Mouse (Mus musculus) heart, adult 2 months (tissue): Measurements from ENCODE around the gene Lima1. TPM values are rescaled to one million over a fixed set of nuclear protein-coding genes. Genes with fewer than 3 reads are reported as not detected.

ENCODE experiments used
- DNase-seq, 2 experiments: peaks; one replicate each; pipeline ENCODE4 v3.0.0; 2021
- H3K27ac ChIP-seq: fragments of 200-600 bp; 2 replicates; pipeline ENCODE4 v1.8.1; 2022
- H3K27me3 ChIP-seq: fragments of 200-500 bp; 2 replicates; pipeline ENCODE4 v1.6.1; 2012; ENCODE audit warnings: mild to moderate bottlenecking, low read length, inconsistent platforms, mixed read lengths; ENCODE audit not compliant: control insufficient read depth, insufficient read depth
- H3K36me3 ChIP-seq: fragments of 200-500 bp; 2 replicates; pipeline ENCODE4 v1.6.1; 2012; ENCODE audit warnings: low read length, inconsistent platforms; ENCODE audit not compliant: control insufficient read depth, insufficient read depth
- H3K4me1 ChIP-seq: fragments of 200-500 bp; 2 replicates; pipeline ENCODE4 v1.6.1; 2011; ENCODE audit warnings: low read length; ENCODE audit not compliant: control insufficient read depth, insufficient read depth
- H3K4me3 ChIP-seq: fragments of 200-600 bp; 2 replicates; pipeline ENCODE4 v1.8.1; 2022
- H3K79me2 ChIP-seq: fragments of 200-500 bp; replicated peaks from 2 replicates; pipeline ENCODE4 v1.6.1; 2012; ENCODE audit warnings: mild to moderate bottlenecking, inconsistent platforms, low read length, moderate library complexity, mixed read lengths; ENCODE audit not compliant: control insufficient read depth, insufficient read depth
- H3K9ac ChIP-seq: fragments of 200-500 bp; 2 replicates; pipeline ENCODE4 v1.6.1; 2012; ENCODE audit warnings: low read depth, mild to moderate bottlenecking, control low read depth, inconsistent platforms, low read length, mixed read lengths
- CTCF ChIP-seq: fragments of 200-600 bp; IDR thresholded peaks from 2 replicates; pipeline ENCODE4 v1.8.1; 2022; ENCODE audit warnings: antibody characterized with exemption, mild to moderate bottlenecking, moderate library complexity
- EP300 ChIP-seq: fragments of 200-500 bp; IDR thresholded peaks from 2 replicates; pipeline ENCODE4 v1.6.1; 2011; ENCODE audit warnings: low read depth, low read length, control low read depth; ENCODE audit not compliant: insufficient read depth
- POLR2A ChIP-seq: fragments of 200-500 bp; IDR thresholded peaks from 2 replicates; pipeline ENCODE4 v1.6.1; 2011; ENCODE audit warnings: mild to moderate bottlenecking, low read depth, low read length, control low read depth; ENCODE audit not compliant: insufficient read depth
- WGBS: fragments of 180-500 bp; shearing (Covaris S2); methylation state at CpG from one replicate; pipeline ENCODE4 v1.1.7; 2018; 5-methylcytosine and 5-hydroxymethylcytosine counted together
- intact Hi-C: fragments of 180-260 bp; cut with DNase I; formaldehyde crosslinking; loops from one replicate; pipeline ENCODE4 v1.15.1; 2025
- polyA plus RNA-seq: library from polyadenylated mRNA; depleted of rRNA; stranded (reverse); fragments of >200 nt; gene quantifications from 2 replicates; pipeline ENCODE4 v1.2.3, GENCODE M21; 2012
- total RNA-seq, 2 experiments: library from RNA; stranded (reverse); gene quantifications; 2 replicates each; pipeline ENCODE4 v1.2.3; 2021

Gene Lima1
- total and polyA plus RNA-seq, 3 experiments, result 8.8 to 16.7 (median 15.7) TPM

GRCm38 (mm10) chr15:99884038-99884437 is 8.8 kb upstream of the Lima1 start:
- H3K4me1 ChIP-seq, result peaks cover 4% of the 10 kb centered on the region
- no peak for DNase-seq
- H3K27me3 ChIP-seq, result no peaks in the 10 kb centered on the region
- peaks cover 3% of the 10 kb centered on the region for H3K36me3 ChIP-seq
- TF ChIP-seq CTCF (no peak), EP300 (0 out of 2 replicates have a peak, but pooled peaks have one; percentile 38)
- 54% methylated on average over 12 of the region's 12 CpGs for WGBS
- H3K27ac ChIP-seq, result peak overlapping the region; percentile 26; the same call in 1 of the 2 replicates
- H3K4me3 ChIP-seq, result no peak overlapping the region
- no peaks in the 10 kb centered on the region for H3K79me2 ChIP-seq
- intact Hi-C loops, result no loop called here
- no peak overlapping the region for H3K9ac ChIP-seq

- H3K36me3 ChIP-seq, result no peaks in the 10 kb centered on the region
- no peaks in the 10 kb centered on the region for H3K27me3 ChIP-seq
- H3K9ac ChIP-seq, result no peak overlapping the region
- no peak overlapping the region for H3K4me3 ChIP-seq
- TF ChIP-seq POLR2A (no peak), EP300 (no peak), CTCF (no peak)
- no peak overlapping the region for H3K27ac ChIP-seq
- intact Hi-C loops, result loop anchor here (5.0 kb wide), 1 partner anchor 76 kb away; no protein-coding TSS in a partner anchor
- H3K4me1 ChIP-seq, result peaks cover 7% of the 10 kb centered on the region
- no peak for DNase-seq
- 49% methylated on average over 5 of the region's 5 CpGs for WGBS
- no peaks in the 10 kb centered on the region for H3K79me2 ChIP-seq
Observed at GRCm38 (mm10) chr15:99878541-99878940, 3.3 kb upstream of the Lima1 start.

- intact Hi-C loops, result loop anchor here (5.0 kb wide), 1 partner anchor 72 kb away; no protein-coding TSS in a partner anchor
- Histone ChIP-seq H3K9ac (peak overlapping the region; percentile 82), H3K27ac (peak overlapping the region; percentile 88), H3K79me2 (no peaks in the 10 kb centered on the region; the same call in 1 of the 2 replicates), H3K36me3 (no peaks in the 10 kb centered on the region), H3K27me3 (no peaks in the 10 kb centered on the region), H3K4me1 (peaks cover 7% of the 10 kb centered on the region), H3K4me3 (peak overlapping the region; percentile 93)
- peak; percentile 41 to 51 for DNase-seq
- TF ChIP-seq EP300, result no peak
- 0 out of 2 replicates have a peak, but pooled peaks have one; percentile 22 for TF ChIP-seq POLR2A
- TF ChIP-seq CTCF, result no peak
- 3% methylated on average over 30 of the region's 30 CpGs for WGBS
Observed at GRCm38 (mm10) chr15:99874612-99875333, 483 bp downstream of the Lima1 start.

- peak overlapping the region; percentile 64 for H3K27ac ChIP-seq
- 87% methylated on average over 3 of the region's 3 CpGs for WGBS
- intact Hi-C loops, result no loop called here
Observed at GRCm38 (mm10) chr15:99872543-99872942, 2.7 kb downstream of the Lima1 start.

GRCm38 (mm10) chr15:99867654-99868053 is 7.6 kb downstream of the Lima1 start:
- Histone ChIP-seq H3K27ac (peak overlapping the region; percentile 75), H3K4me1 (peaks cover 17% of the 10 kb centered on the region), H3K4me3 (no peak overlapping the region), H3K79me2 (no peaks in the 10 kb centered on the region; the same call in 1 of the 2 replicates), H3K27me3 (no peaks in the 10 kb centered on the region), H3K9ac (no peak overlapping the region), H3K36me3 (peaks cover 7% of the 10 kb centered on the region)
- WGBS, result 25% methylated on average over 4 of the region's 4 CpGs
- TF ChIP-seq POLR2A, result no peak
- TF ChIP-seq EP300, result no peak
- TF ChIP-seq CTCF, result no peak
- intact Hi-C loops, result loop anchor here (2.0 to 5.0 kb wide), 2 partner anchors 27 to 35 kb away; no protein-coding TSS in a partner anchor
- peak; percentile 38 to 47 for DNase-seq

More at GRCm38 (mm10) chr15:99872543-99872942, 2.7 kb downstream of the Lima1 start:
- Histone ChIP-seq H3K4me1 (peaks cover 13% of the 10 kb centered on the region), H3K36me3 (no peaks in the 10 kb centered on the region), H3K9ac (no peak overlapping the region), H3K27me3 (no peaks in the 10 kb centered on the region), H3K4me3 (no peak overlapping the region), H3K79me2 (no peaks in the 10 kb centered on the region; the same call in 1 of the 2 replicates)
- TF ChIP-seq POLR2A (no peak), CTCF (no peak), EP300 (no peak)
- DNase-seq, result no peak
